Mouse (Mus musculus): ENCODE measurements around the gene Htr6. TPM values are rescaled to one million over a fixed set of nuclear protein-coding genes. Genes with fewer than 3 reads are reported as not detected.

Gene Htr6
- total and polyA plus RNA-seq, 3 experiments, result 0.14 to 1.1 (median 0.41) TPM

DNA sequence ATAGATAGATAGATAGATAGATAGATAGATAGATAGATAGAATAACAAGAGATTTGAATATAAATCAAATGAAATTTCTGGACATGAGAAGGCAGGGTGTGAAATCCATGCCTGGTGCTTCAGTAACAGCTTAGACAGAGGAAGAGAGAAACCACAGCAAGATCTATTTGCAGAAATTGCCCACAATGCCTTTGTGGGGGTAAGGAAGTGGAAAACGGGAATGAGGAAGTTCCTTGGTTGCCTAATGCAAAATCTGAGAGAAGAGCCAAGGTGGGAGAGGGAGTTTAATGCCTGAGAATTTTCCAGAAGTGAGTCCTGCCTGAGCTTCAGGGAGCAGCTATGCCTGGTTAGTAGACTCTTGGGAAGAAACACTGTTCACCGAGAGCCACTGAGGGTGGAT is 31.8 kb downstream of the Htr6 start:
- DNase-seq, result no peak

DNA sequence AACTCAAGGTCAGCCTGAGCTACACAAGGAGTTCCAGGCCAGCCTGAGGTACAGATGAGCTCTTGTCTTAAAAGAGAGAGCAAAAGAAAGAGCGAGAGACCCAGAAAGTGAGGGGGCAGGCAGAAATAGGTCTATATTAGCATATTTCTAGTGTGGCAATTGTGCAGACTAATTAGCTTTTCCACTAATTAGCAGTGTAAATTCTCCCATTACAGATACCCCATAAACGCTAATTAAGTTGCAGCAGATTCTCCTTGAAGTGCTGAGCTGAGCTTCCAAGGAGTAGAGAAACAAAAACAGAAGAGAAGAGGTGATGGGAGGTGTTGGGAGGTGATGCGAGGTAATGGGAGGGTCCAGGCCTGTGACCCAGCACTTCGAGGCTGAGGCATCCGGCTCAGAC is 32.8 kb downstream of the Htr6 start:
- DNase-seq, result no peak

DNA sequence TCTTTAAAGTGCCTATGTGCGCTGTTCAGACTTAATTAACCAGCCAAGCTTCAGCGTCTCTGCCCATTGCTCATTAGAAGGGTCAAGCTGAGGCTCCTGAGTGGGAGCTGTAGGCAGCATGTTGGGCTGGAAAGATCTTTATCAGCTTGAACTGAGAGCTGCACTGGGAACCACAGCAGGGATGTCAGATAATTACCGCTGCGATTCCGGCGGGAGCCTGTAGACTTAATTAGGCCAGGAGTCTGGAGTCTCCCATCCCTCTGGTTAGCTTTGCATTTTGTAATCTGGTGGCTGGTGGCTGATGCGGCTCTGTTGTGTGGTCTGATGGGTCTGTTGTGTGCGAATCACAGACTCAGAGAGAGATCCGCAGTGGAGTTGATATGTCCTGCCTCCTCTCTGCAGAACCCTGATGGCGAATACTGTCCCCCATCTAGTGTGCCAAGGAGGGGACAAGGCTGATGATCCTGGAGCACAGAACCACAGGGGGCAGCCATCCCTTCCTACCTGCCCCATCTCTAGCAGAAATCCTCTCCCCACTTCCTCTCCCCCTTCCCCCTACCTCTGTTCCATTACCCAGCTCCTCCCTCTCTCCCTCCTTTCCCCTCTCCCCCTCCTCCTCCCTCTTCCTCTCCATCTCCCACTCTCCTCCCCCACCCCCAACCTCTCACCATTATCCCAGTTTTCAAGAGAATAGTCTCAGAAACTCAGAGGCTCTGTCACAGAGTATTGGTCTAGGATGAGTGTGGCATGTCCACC is 35.1 kb downstream of the Htr6 start:
- no peak for DNase-seq

DNA sequence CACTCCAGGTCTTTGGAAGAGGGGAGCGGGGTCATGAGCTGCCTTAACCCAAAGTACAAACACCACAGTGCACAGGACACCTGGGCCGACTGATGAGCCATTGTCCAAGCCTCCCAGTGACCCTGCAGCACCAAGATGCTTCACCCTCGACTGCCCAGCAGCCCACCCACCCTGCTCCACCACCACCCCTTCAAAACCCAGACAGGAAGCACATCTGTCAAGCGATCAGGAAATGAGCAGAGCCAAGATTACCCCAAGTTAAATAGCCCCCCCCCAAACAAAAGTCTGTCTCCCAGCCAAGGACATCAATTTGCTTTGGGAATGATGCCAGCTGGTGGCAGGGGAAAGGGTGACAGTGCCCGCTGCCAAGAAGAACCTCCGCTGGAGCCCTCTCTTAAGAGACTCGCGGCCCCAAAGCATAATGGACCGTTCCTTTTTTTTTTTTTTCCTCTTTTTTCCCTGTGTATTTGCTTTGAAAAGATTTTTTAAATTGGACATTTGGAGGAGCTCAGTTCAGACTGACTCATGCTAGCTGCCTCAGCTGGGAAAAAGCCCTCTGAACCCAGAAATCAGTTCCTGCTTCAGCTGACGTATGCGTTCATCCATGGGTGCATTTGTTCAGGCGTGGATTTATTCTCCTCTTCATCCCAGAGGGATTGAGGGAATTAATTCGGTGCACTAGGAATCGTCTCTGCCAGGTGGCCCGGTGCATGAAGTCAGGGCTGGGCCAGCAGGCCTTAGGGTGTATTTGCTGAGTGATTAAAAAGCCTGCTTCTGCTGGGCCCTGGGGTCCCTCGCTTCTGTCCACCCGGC is 37.4 kb downstream of the Htr6 start:
- peak; percentile 68 for DNase-seq

DNA sequence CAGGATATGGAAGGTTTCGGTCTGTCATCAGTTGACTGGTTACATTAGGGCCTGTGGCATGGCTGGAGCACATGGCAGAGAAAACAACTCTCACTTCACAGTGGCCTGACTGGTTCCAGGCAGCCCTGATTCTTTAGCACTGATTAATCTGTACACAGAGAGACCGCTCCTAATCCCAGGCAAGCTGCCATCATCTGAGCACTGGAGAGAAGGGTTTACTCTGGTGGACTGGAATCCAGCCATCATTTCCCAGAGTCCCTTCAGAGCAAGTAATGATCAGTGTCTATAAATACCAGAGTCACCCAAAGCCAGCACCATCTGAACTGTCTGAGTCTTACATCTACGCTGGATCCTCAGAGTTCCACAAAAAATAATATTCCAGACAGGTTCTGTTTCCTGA is 39.6 kb downstream of the Htr6 start:
- no peak for DNase-seq

DNA sequence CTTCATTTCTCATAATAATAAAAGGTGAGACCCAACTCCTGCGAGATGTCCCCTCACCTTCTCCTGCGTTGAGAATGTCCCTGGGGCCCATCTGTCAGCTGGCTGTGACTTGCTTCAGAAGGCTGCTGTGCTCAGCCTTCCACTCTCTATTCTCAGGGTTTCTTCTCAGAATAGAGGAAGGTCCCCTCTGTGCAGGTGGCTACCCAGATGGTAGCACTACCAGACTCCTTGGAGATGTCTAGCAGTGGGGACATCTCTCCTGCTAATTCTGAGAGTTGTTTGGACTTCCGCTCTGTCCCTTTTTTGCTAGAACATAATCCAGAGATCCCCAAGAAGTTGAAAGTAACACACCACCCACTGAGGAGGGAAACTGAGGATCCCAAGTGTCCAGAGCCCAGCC is 40.4 kb downstream of the Htr6 start:
- DNase-seq, result no peak

DNA sequence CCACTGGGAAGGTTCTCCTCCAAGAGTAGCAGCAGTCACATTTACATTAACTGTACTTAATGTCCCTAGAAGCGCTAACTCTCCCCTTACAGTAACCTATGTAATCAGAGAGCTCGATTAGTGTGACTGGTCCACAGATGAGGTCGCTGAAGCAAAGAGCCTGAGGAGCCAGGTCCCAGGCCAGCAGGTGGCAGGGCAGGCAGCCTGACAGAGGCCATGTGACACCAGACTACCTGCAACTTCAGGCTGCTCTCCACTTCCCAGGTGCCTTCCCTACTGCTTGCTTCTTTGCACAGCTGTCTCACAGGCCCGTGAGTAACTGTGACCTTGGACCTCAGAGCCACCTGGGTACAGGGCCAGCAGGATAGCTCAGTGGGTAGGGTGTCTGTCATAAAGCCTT is 40.8 kb downstream of the Htr6 start:
- no peak for DNase-seq

DNA sequence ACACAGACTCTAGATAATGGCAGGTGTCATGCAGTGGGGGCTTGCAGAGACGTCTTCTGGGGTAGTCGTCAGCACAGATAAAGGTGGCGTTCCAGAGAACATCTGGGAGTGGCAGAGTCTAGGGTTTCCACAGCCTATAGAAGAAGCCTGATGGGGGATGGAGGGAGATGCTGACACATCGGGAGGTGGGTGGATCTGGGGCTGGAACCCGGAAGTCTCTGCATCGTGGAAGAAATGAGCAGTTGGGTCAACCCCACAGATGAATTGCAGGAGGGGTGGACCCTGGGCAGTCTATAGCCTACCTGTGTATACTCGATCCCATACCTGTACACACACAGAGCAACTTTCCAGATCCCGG is 41.4 kb downstream of the Htr6 start:
- DNase-seq, result no peak

DNA sequence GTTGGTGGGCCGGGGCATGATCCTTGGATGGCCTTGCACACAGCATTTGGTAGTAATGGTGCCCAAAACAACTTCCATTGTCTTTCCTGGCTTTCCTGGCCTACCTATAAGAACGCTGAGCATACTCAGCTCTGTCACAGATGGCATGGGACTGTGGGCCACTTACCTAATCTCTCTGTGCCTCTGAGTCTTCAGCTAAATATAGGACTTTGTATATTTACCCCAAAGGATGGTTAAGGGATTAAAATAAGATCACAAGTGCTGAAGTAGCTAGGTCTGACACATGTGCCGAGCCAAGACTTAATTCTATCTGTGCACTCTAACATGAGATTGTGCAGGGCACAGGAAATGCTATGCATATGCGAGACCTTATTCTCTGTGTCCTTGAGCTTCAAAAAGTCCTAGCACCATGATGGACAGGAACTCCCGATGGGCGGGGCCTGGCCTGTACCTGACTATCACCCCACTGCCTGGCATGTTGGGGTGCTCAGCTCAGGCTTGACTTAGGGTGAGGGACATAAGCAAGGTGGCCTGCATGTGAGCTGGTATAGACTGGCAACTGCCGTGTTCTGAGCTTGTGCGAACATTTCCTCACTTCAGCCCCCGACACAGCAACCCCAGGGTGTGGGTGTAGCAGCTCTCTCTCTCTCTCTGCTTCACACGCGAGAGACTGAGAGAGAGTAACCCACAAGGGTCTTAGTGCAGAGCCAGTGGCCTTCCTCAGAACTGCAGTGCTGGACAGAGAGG is 41.9 kb downstream of the Htr6 start:
- DNase-seq, result no peak

DNA sequence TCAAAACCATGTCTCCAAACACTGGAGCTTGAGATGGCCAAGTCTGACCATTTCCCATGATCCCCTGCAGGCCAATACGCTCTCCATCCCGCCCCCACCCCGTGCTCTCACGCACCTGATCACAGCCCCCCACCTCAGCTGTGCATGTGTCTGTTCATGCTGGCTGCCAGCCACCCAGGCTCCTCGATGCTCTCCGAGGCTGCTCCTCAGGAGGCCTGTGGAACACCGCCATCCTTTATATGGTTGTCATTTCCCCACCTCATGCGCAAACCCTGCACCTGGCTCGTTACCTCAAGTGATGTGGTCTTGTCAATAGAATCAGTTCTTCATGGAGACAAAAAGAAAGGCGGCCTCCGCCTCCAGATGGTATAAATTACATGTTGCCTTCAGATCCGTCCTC is 42.8 kb downstream of the Htr6 start:
- no peak for DNase-seq

DNA sequence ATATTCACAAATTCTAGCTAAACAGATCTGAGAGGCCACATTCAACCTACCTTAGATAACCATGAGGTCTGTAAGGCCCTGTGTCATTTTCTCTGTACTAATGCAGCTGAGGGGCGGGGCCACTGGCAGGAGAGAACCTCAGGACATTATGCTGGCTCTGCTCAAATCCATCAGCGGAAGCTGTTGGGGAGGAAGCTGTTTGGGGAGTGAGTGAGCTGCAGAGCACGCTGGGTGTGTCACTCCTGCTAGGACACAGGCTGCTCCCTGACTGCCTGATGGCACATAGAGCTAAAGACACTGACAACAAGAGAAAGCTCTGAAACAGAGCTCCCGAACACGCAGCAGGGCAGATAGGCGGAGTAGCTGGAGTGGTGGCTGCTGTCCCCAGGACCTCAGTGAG is 44.7 kb downstream of the Htr6 start:
- DNase-seq, result no peak

DNA sequence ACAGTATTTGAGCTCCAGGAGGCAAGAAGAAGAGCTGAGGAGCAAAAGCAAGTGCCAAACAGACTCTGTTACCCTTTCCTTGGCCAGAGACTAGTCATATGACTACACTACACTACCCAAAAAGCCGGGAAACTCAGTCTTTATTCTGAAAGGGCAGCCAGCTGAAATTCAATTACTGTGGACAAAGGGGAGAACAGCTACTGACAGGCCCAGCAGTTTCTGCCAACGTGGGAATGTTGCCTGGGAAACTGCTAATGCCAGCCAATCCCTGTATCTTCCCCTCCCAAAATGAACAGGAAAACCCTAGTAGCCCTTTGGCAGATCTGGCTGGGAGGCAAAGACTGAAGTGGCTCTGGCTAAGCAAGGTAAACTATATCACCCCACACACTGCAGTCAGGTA is 51.0 kb downstream of the Htr6 start:
- DNase-seq, result no peak

DNA sequence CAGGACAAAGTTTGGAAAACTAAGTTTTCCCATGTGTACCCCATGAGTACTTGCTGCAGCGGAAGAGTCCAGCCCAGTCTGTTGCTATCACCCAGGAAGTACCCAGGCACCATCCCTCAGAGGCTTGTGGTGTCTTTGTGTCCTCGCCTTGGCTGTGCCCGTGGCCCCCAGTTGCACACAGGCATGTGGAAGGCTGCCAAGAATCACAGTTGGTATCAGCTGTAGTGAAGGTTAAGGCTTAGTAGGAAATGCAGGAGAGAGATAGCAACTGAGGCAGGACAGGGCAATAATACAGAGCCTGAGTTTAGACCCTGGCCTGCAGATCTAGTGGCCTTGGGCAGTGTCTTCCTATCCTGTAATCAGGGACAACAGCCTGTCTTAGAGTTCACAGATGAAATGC is 55.0 kb downstream of the Htr6 start:
- peak; percentile 54 for DNase-seq

DNA sequence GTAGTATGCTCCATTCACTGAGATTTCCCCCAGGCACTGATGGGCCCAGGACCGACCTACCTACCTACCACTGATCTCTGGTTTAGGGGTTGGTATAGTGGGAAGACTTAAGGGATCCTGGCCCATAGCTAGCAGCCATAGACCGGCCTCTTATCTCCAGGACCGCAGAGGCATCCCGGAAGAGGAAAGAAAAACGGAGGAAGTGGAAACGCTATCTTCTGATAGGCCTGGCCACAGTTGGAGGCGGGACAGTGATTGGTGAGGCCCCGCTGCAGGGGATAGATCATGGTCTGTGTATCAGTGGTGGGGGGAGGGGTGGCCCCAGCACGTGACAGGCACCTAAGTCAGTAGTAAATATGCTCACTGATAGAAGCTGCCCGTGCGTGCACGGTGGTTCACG is 56.0 kb downstream of the Htr6 start:
- no peak for DNase-seq

DNA sequence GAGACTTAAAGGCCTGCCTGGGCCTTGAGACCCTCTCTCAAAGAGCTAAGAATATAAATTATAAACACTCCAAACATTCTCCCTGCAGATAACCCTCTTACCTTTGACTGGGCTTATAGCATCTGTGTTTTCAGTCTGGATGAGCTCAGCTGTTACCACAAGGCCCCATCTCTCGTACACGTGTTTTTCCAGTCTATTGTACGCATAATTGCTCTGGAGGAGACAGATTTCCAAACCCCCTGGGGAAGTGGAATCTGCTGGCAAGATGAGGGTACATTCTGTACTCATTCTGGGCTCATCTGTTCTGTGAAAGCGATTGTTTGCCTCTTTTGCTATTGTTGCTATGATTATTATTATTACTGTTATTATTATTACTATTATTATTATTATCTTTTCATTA is 56.4 kb downstream of the Htr6 start:
- DNase-seq, result no peak

DNA sequence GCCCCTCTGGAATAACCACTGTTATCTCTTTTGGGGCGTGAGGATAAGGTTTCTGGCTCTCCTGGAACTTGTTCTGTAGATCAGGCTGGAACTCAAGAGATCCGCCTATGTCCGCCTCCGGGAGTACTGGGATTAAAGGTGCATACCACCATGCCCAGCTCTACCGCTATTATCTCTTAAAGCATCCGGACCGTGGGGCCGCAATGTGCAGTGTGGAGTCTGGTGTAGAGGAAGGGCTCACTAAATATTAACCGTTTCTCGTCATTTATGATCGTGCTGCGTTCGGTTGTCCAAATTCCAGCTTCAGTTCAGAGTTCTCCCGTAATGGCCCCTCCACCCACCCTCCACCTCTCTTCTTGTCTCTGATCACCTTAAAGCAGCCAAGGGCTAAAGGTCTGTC is 57.0 kb downstream of the Htr6 start:
- DNase-seq, result no peak

DNA sequence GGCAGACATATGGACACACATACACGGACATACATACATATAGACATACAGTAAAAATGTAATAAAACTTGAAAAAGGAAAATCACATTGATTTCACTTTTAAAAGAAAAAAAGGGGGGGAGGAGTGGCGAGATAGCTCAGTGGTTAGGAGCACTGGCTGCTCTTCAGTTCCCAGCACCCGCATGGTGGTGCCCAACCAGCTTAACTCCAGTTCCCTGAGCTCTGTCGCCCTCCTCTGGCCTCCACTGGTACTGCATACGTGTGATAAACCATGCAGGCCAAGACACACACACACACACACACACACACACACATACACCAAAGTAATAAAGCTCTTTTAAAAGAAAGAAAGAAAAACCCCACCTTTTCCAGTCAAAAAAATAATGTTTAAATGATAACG is 60.6 kb downstream of the Htr6 start:
- DNase-seq, result no peak

DNA sequence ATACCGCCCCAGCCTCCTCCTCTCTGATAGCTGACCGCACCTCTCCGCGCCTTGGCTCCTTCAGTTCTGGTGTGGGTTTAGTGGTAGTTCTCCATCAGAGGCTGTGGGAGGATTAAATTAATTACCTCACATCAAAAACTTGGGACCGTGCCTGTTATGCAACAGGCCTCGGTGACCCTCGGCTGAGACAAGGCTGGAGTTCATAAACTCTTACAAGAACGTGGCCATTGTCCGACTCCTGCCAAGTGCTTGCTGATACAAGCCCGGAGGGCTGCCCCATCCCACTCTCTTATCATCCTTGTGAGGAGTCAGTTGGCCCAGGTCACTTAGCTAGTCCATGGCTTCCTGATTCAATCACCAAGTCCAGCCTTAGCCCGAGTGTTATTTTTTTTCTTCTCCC is 62.1 kb downstream of the Htr6 start:
- peak; percentile 43 for DNase-seq

DNA sequence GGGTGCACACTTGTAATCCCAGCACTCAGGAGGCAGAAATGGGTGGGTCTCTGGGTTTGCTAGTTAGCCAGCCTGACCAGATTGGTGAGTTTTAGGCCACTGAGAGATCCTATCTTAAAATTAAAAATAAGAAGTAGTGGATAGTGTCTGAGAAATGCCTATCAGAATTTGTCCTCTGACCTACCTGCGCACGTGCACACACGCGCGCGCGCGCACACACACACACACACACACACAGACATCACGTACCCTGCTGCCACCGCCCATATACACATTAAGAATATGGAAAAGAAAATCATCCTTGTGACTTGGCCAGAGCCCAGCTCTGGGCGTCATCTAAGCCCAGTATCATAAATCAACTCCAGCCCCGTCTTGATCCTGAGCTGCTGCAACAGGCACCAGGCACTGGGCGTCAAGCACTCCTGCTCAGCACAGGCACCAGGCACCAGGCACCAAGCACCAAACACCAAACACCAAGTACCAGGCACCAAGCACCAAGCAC is 64.1 kb downstream of the Htr6 start:
- no peak for DNase-seq

All from adrenal gland, adult 2 months (tissue).